Mouse (Mus musculus): Measurements from ENCODE around the gene Ezh2. TPM values are rescaled to one million over a fixed set of nuclear protein-coding genes. Genes with fewer than 3 reads are reported as not detected.

Ezh2 gene
- polyA plus RNA-seq, 1 experiment from 2014 or later = 142 TPM

DNA sequence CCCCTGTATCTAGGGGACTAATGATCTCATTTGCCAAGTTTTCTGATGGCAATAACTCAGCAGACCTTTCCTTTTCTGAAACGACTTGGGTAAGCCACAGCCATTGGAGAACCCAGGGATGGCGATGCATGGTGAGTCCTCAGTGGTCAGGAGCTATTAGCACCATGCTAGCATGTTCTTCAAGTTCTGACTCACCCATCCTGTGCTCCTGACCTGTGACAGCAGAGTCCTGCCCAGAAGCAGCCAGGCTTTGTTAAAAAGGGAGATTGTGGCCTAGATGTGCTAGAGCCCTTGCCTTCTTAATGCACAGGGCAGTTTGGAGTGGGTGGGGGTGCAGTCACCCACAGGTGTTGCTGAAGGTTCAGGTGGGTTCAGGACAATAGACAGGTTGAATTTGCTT is 70.1 kb downstream of the Ezh2 start:
- Histone ChIP-seq H3K27ac (ENCODE audit: low read depth, low read length) (no peak overlapping the region), H3K9ac (ENCODE audit: low read length) (no peak overlapping the region), H3K27me3 (replicated peaks; ENCODE audit: control insufficient read depth, insufficient read depth, low read length) (no peaks in the 10 kb centered on the region), H3K4me3 (ENCODE audit: low read depth, low read length) (no peak overlapping the region), H3K4me2 (ENCODE audit: low read length) (no peak overlapping the region), H3K36me3 (ENCODE audit: control insufficient read depth, insufficient read depth, low read length) (peaks cover 93% of the 10 kb centered on the region), H3K4me1 (ENCODE audit: control insufficient read depth, insufficient read depth, low read length) (no peaks in the 10 kb centered on the region), H3K9me3 (replicated peaks; ENCODE audit: control insufficient read depth, low read length) (no peaks in the 10 kb centered on the region)
- DNase-seq (ENCODE audit: low spot score) (no peak), ATAC-seq (no peak)
- WGBS = 88% methylated on average over 2 of the region's 2 CpGs

DNA sequence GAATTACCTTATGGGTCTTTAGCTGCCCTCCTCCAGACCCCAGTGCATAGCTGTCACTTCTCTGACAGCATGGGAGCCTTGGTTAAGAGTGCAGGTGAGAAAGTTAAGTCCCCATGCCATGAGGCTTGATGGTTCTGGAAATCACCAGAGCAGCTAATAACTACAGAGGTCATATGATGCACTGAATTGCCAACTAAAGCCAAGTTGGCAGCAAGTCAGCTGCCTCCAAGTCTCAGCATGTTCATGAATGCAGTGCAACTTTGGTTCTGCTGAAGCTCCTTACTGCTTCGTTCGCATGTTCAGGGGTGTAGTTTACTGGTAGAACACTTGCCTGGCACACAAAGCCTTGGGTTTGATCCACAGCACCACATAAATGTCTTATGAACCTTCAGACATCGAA is 72.7 kb downstream of the Ezh2 start:
- peaks cover 93% of the 10 kb centered on the region for H3K36me3 ChIP-seq (ENCODE audit: control insufficient read depth, insufficient read depth, low read length)
- DNase-seq (ENCODE audit: low spot score) (no peak), ATAC-seq (no peak)
- no peak overlapping the region for H3K4me2 ChIP-seq (ENCODE audit: low read length)
- H3K4me1 ChIP-seq (ENCODE audit: control insufficient read depth, insufficient read depth, low read length) = no peaks in the 10 kb centered on the region
- H3K4me3 ChIP-seq (ENCODE audit: low read depth, low read length) = no peak overlapping the region
- H3K9ac ChIP-seq (ENCODE audit: low read length) = no peak overlapping the region
- no peaks in the 10 kb centered on the region for H3K27me3 ChIP-seq (replicated peaks; ENCODE audit: control insufficient read depth, insufficient read depth, low read length)
- no peaks in the 10 kb centered on the region for H3K9me3 ChIP-seq (replicated peaks; ENCODE audit: control insufficient read depth, low read length)
- 89% methylated on average over 3 of the region's 3 CpGs for WGBS
- H3K27ac ChIP-seq (ENCODE audit: low read depth, low read length) = no peak overlapping the region

DNA sequence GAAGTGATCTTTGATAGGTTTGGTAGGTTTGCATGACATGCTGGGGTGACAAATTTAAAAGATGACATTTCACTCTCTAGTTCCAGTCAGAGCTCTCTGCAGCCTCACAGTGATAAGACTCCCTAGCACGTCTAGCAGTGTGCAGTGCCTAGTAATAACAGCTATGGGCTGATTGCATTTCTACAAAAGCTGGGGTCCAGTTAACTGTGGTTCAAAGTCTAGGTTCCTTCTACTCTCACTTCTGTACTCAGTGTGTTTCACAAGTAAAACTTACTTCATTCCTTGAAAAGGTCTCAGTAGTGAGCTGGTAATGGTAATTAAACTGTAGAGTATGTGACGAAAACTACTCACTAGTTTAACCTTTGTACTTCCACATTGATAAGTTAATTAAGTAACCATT is 75.1 kb downstream of the Ezh2 start:
- ATAC-seq (no peak), DNase-seq (ENCODE audit: low spot score) (no peak)
- no peaks in the 10 kb centered on the region for H3K9me3 ChIP-seq (replicated peaks; ENCODE audit: control insufficient read depth, low read length)
- no peaks in the 10 kb centered on the region for H3K27me3 ChIP-seq (replicated peaks; ENCODE audit: control insufficient read depth, insufficient read depth, low read length)
- no peak overlapping the region for H3K27ac ChIP-seq (ENCODE audit: low read depth, low read length)
- no peak overlapping the region for H3K4me2 ChIP-seq (ENCODE audit: low read length)
- 90% methylated on average over 2 of the region's 2 CpGs for WGBS
- H3K9ac ChIP-seq (ENCODE audit: low read length) = no peak overlapping the region
- H3K36me3 ChIP-seq (ENCODE audit: control insufficient read depth, insufficient read depth, low read length) = peaks cover 93% of the 10 kb centered on the region
- no peak overlapping the region for H3K4me3 ChIP-seq (ENCODE audit: low read depth, low read length)
- no peaks in the 10 kb centered on the region for H3K4me1 ChIP-seq (ENCODE audit: control insufficient read depth, insufficient read depth, low read length)

DNA sequence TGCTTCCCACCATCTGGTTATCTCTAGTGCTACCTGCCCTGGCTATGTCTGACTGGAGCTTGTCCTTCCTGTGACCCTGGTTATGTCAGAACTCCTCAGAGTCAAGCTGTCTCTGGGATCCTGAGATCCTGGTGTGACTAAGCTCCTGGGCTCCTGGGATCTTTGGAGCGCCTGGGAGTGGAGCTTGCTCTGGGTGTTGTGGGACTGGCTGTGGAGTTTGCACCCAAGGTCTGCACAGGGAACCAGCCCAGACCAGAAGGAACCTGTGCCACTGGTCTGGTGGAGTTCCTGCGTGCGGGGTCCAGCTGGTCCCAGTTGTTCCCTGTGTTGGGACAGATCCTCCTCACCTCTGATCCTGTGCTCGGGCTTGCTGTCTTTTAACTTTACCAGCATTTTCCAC is 100.6 kb downstream of the Ezh2 start:
- H3K4me3 ChIP-seq (ENCODE audit: low read depth, low read length) = no peak overlapping the region
- ATAC-seq (no peak), DNase-seq (ENCODE audit: low spot score) (no peak)
- no peaks in the 10 kb centered on the region for H3K9me3 ChIP-seq (replicated peaks; ENCODE audit: control insufficient read depth, low read length)
- no peak overlapping the region for H3K9ac ChIP-seq (ENCODE audit: low read length)
- no peaks in the 10 kb centered on the region for H3K4me1 ChIP-seq (ENCODE audit: control insufficient read depth, insufficient read depth, low read length)
- H3K27ac ChIP-seq (ENCODE audit: low read depth, low read length) = no peak overlapping the region
- H3K4me2 ChIP-seq (ENCODE audit: low read length) = no peak overlapping the region
- 95% methylated on average over 4 of the region's 4 CpGs for WGBS
- H3K27me3 ChIP-seq (replicated peaks; ENCODE audit: control insufficient read depth, insufficient read depth, low read length) = no peaks in the 10 kb centered on the region
- peaks cover 4% of the 10 kb centered on the region; the same call in 1 of the 2 replicates for H3K36me3 ChIP-seq (ENCODE audit: control insufficient read depth, insufficient read depth, low read length)

DNA sequence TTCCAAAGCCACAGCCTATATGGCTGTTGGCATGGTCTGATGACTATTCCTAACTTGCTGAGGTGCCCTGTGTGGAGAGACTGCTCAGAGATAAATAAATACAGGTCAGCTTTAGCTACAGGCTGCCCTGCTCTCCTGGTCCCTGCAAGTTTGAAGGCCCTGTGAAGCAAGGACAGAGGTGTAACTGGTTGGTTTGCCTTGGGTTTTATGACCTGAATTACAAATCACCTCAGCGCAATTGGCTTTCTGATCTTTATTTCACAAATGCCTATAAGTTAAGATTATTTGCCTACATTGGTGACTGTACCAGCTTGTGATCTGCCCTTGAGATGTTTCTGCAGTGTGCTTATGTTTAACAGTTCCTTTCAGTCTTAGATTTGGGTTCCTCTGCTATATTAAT is 113.1 kb downstream of the Ezh2 start:
- Histone ChIP-seq H3K4me3 (ENCODE audit: low read depth, low read length) (no peak overlapping the region), H3K9me3 (replicated peaks; ENCODE audit: control insufficient read depth, low read length) (no peaks in the 10 kb centered on the region), H3K27me3 (replicated peaks; ENCODE audit: control insufficient read depth, insufficient read depth, low read length) (no peaks in the 10 kb centered on the region), H3K4me2 (ENCODE audit: low read length) (no peak overlapping the region), H3K4me1 (ENCODE audit: control insufficient read depth, insufficient read depth, low read length) (no peaks in the 10 kb centered on the region), H3K27ac (ENCODE audit: low read depth, low read length) (no peak overlapping the region), H3K9ac (ENCODE audit: low read length) (no peak overlapping the region), H3K36me3 (ENCODE audit: control insufficient read depth, insufficient read depth, low read length) (peaks cover 5% of the 10 kb centered on the region; the same call in 1 of the 2 replicates)
- no peak for DNase-seq (ENCODE audit: low spot score)
- WGBS = 97% methylated on average over 1 of the region's 1 CpGs
- no peak for ATAC-seq

Other genes with a start within 250 kb of the Ezh2 start
- gene Cul1, start 141.9 kb downstream of the Ezh2 start, polyA plus RNA-seq (2014; fragmentation: Nextera tagmentation; extraction: Ambion mirVana) = 161 and 163 TPM in 2 replicates
- gene Pdia4, start 218.1 kb upstream of the Ezh2 start, polyA plus RNA-seq (2014; fragmentation: Nextera tagmentation; extraction: Ambion mirVana) = 136 and 157 TPM in 2 replicates
- 10.6 and 12.7 TPM in 2 replicates for gene Zfp786, start 235.5 kb upstream of the Ezh2 start, polyA plus RNA-seq (2014; fragmentation: Nextera tagmentation; extraction: Ambion mirVana)
- 9.1 and 15.4 TPM in 2 replicates for gene Zfp398, start 240.3 kb upstream of the Ezh2 start, polyA plus RNA-seq (2014; fragmentation: Nextera tagmentation; extraction: Ambion mirVana)